Mouse (Mus musculus) ZHBTc4 (cell line): Measurements from ENCODE around the gene Etl4.

Experiments used
- DNase-seq: peaks from one replicate; pipeline ENCODE4 v3.0.0-alpha.2; 2011; ENCODE audit warnings: low read depth, low spot score

Gene Etl4

DNA sequence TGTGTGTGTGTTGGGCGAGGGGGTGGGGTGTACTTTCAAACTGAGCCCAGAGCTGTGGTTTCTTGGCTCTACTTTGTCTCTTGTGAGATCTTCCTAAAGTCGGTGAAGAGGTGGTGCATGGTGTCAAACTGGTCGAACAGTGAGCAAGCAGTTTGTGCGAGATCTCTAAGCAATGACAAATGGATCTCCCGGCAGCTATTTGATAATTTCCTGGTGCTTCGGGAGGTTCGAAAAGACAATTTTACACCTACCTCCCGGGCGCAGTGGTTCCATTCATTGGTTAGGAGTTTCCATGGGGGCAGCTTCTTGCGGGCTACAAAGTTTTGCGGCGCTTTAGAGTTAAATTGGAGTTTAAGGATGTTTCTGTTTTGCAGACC is 610.5 kb downstream of the Etl4 start:
- peak; percentile 39 for DNase-seq

GRCm38 (mm10) chr2:20520636-20521595 is 611.3 kb downstream of the Etl4 start:
- DNase-seq = no peak

DNA sequence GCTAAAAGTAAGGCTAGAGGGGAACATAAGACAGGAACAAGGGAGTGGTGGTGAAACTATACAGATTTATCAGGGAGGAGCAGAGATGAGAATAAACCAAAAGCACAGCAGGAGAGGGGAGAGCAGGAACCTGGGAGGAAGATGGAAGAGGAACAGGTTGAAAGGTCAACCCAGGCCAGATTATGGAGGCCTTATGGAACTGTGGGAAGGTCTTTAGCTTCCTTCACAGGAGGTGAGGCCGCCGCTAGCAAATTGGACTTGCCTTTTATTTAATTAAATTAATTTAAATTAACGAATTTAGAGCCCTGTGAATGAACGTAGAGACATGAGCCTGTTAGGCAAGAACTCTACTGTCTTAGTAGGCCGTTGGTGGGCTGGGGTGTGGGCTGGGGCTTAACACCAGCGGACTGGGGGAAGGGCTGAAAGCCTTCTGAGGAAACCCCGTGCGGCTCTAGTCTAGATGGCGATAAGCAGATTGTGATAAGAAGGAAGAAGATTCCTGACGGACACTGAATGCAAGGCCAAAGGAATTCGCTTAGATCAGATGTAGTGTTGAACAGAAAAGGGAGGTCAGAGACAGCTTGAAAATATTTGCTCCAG is 612.2 kb downstream of the Etl4 start:
- peak; percentile 46 for DNase-seq

- DNase-seq = no peak
Observed at GRCm38 (mm10) chr2:20523636-20524035, 614.1 kb downstream of the Etl4 start.

DNA sequence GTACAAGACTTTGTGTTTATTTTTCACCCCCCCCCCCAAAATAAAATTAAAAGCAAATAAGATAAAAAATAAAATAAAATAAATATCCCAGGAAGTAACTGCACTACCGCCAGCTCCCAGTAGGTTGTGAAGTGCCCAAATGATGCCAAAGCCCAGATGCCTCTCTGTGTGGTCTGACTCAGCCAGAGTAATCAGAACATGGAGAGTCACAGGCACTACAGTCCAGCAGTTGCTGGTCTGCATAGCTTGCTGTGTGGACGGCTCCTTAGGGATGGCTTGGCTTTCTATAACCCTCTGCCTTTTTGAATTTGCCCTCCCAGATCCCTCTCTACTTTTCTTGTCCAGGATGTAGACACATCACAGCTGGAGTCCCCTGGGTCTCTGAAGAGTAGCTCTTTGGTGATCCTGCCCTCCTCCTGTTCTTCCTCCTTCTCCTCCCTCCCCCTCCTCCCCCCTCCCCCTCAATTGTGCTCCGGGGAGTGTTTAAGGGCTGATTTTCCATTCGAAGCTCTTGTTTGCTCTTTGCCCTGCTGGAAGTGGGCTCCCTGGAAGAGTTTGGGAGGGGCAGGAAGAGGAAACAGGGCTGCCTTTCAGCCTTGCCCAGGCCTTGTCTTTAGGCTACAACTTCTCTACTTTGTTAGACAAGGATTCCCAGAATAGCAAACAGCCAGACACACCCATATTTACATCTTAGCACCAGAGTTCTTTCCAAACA is 616.5 kb downstream of the Etl4 start:
- peak; percentile 91 for DNase-seq

- no peak for DNase-seq
Observed at GRCm38 (mm10) chr2:20526856-20527255, 617.3 kb downstream of the Etl4 start.

DNA sequence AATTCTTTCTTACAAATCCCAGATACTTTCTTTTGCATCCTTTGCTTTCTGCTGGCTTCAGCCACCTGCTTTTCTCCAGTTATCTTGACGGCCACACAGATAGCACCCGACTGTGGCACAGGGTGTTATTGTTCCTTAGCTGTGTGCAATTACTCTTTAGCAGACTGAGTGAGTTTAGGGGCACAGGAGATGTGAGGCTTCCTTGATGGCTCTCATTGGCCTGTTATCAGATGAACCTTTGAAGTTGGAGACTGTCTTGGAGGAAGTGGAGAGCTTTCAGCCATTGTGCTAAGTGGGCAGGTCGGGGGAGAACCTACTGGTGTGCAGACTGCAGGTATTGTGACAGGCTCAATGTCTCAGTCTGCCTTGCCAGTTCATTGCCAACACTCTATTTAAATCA is 623.0 kb downstream of the Etl4 start:
- no peak for DNase-seq

DNA sequence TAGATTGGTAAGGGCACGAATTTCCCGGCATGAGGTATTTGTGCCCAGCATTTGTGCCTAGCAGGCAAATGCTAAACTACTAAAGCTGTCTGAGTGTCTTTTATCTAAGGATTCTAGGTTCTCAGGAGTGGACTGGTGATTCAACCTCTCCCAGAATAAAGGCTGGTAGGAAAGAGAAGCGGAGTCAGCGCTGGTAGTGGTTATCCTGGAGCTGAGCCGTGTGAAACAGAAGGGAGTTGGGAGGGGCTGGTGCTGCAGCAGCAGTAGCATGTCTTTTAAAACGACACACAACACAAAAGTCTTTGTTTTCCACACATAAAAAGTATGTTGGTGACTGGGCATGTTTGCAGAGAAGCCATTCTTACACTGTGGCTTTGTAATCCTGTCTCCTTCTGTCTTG is 628.2 kb downstream of the Etl4 start:
- DNase-seq = no peak

DNA sequence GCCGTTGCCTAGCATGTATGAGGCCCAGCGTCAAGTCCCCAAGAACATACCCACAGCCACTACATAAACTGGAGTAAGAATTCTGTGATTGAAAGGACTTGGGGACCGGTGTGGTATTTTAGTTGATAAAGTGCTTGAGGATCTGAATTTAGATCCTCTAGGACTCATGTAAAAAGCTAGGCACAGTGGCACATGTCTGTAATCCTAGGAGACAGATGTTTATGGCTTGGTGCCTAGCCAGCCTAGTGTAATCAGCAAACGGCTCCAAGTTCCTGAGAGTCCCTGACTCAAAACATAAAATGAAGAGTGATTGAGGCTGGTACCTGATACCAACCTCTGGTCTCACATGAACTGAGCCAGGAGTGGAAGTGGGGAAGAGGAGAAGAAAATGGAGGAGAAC is 629.3 kb downstream of the Etl4 start:
- DNase-seq = no peak

GRCm38 (mm10) chr2:20541261-20541660 is 631.7 kb downstream of the Etl4 start:
- DNase-seq = no peak

DNA sequence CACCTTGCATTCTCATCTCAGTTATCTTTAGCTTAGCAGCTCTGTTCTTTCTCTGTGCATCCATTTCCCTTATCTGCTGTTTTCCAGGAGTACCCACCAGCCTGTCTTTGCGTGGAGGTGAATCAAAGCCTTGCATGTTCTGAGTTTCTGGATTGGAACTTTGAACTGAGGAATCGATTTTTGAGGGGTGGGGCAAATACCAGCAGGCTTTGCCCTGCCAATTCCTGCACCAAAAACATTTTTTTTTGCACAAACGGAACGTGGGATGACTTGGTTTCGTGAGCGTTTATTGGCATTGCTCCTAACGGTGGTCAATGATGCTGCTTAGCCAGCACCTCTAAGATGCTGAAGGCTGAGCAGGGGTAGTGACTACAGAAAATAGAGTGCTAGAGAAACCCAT is 632.7 kb downstream of the Etl4 start:
- no peak for DNase-seq

GRCm38 (mm10) chr2:20545624-20546023 is 636.0 kb downstream of the Etl4 start:
- DNase-seq = no peak

- no peak for DNase-seq
Observed at GRCm38 (mm10) chr2:20546496-20547348, 637.1 kb downstream of the Etl4 start.

DNA sequence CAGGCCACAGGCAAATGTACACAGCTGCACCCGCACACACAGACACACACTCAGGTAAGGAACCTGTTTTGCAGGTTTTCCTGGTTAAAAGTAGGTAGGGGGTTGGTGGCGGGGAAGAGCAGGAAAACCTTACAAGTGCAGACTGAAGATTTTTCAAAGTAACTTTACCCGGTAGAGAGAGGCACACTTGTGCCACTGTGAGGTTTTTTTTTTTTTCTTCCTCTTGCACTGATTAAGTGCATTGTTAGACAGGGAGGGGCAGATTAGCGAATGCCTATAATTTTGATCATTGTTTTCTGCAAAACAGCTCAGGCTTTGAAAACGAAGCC is 637.7 kb downstream of the Etl4 start:
- no peak for DNase-seq

- DNase-seq = no peak
Observed at GRCm38 (mm10) chr2:20547686-20548624, 638.4 kb downstream of the Etl4 start.

DNA sequence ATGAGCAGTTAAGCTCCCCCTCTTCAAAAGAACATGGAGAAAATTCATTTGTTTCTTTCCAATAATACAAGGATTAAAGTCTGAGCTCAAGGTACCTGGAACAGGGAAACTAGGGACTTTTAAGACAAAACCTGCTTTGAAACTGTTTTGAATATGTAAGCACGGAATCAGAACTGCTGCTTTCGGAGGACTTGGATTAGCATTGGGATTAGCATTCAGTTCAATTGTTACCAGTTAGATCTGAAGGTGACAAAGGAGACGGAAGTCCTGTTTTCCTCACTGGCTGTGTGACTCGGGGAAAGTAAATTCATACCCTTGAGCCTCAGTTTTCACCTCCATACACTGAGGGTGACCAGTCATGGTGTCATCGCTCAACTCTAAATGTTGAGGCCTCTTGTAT is 639.5 kb downstream of the Etl4 start:
- DNase-seq = peak; percentile 70

DNA sequence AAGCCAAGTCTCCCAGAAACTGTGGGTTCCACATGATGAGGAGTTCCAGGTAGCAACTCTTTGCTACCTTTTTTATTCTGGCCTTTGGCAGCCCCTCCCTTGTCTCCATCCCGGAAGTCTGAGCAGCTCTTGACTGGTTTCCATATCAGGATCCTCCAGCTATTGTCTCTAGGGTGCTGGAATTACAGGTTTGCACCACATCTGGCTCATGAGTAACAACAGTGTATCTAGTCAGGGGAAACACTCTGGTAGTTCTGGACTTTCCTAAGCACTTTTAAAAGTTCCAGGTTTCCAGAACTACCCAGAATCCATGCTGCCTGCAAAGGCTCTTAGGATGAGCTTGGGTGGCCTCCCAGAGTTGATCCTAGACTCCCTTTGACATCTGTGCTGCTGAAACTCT is 640.4 kb downstream of the Etl4 start:
- no peak for DNase-seq

- DNase-seq = peak; percentile 65
Observed at GRCm38 (mm10) chr2:20555706-20556105, 646.1 kb downstream of the Etl4 start.

DNA sequence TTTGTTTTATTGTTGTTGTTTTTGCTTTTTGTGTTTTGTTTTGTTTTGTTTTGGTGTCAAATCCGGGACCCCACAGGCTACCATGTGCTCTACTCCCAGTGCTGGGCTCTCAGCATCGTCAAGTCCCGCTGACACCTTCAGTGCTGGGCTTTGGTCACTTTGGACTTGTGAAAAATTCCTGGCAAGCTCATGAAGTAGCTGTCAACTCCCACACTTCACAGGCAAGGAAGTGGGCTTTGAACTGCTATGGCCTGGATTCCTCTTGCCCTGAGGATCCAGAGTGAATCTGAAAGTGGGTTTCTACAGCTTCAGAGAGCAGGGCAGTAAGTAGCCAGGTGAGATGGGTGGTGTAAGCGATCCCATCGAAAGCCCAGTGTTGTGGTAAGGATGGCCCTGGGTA is 649.5 kb downstream of the Etl4 start:
- DNase-seq = no peak

- peak; percentile 40 for DNase-seq
Observed at GRCm38 (mm10) chr2:20559723-20560122, 650.1 kb downstream of the Etl4 start.

GRCm38 (mm10) chr2:20560581-20560980 is 651.0 kb downstream of the Etl4 start:
- DNase-seq = no peak
